Mouse (Mus musculus): ENCODE results near the gene Abcd3.

DNA sequence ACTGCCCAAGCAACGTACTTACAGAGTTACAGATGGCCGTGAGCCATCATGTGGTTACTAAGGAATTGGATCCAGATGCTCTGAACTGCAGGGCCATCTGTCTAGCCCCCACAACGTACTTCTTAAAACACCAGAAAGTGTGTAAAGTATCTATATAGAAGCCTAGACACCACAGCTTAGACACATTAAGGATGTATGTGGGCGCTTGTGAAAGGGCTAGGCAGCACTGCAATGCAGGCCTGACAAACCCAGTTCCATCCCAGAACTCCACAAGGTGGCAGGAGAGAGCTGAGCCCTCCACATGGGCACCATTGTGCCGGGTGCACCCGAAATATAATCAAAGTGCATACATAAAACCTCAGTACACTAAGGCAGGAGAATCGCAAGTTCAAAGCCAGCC is 37.2 kb downstream of the Abcd3 start:
- TF ChIP-seq CTCF (IDR thresholded peaks at IDR 0.05; ENCODE audit: borderline replicate concordance, control insufficient read depth, extremely low read depth, insufficient read depth, low read length, poor library complexity) (peak; percentile 67; the same call in 1 of the 2 replicates), POLR2A (IDR thresholded peaks at IDR 0.05; ENCODE audit: control insufficient read depth, extremely low read depth, insufficient read depth, low read length, poor library complexity) (no peak)

Data from thymus, adult 2 months (tissue).